In the genomic region with DNA sequence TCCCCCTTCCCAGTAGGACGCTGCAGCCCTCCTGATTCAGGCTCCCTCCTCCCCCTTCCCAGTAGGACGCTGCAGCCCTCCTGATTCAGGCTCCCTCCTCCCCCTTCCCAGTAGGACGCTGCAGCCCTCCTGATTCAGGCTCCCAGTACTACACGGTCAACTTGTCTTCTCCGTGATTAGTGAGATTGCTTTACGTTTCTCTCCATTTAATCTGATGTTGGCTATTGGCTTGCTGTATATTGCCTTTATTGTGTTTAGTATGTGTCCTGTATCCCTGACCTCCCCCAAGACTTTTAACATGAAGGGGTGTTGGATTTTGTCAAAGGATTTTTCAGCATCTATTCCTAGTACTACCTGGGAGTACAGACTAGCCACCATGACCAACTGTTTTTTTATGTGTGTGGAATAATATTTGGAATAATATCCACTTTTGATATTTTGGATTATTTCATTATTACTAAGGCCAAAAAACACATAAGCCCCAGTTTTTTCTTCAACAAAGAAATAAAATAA, we compare ENCODE assay signal across 8 mouse cellular contexts. TPM values are rescaled to one million over a fixed set of nuclear protein-coding genes. Genes with fewer than 3 reads are reported as not detected.
A peak's percentile ranks its signal among the peaks of the same experiment; 100 is the strongest.
DNase-seq lines count a peak whose midpoint lies in the region; ATAC-seq lines count a peak whose summit lies in the region.
"Not testable (repeated sequence)": the region's sequence is repeated elsewhere in the genome, so short reads cannot be mapped to it uniquely, and the experiment has no call there.

No protein-coding gene starts in this region.

- not testable (repeated sequence) for H3K36me3 ChIP-seq in forebrain, embryonic 10.5 days (replicated peaks); heart, embryonic 11.5 days (ENCODE audit: control insufficient read depth, insufficient read depth, low read length); hindbrain, embryonic 13.5 days; kidney, embryonic 14.5 days (ENCODE audit: control insufficient read depth, insufficient read depth, low read length); limb, embryonic 15.5 days; midbrain, embryonic 15.5 days (replicated peaks)

- H3K9me3 ChIP-seq in forebrain, embryonic 10.5 days; heart, embryonic 11.5 days (replicated peaks; ENCODE audit: control insufficient read depth, low read length); hindbrain, embryonic 13.5 days; kidney, embryonic 14.5 days (ENCODE audit: control insufficient read depth, low read length); limb, embryonic 15.5 days; midbrain, embryonic 15.5 days: not testable (repeated sequence)

- peak overlapping the region; percentile 62 for H3K4me2 ChIP-seq in heart, embryonic 11.5 days
- peak overlapping the region; percentile 55 for H3K4me2 ChIP-seq in hindbrain, embryonic 13.5 days
- H3K4me2 ChIP-seq in kidney, embryonic 14.5 days (replicated peaks; ENCODE audit: low read depth, low read length), result peak overlapping the region; percentile 37; the same call in 1 of the 2 replicates
- H3K4me2 ChIP-seq in limb, embryonic 15.5 days, result peak overlapping the region; percentile 41
- peak overlapping the region; percentile 59 for H3K4me2 ChIP-seq in midbrain, embryonic 15.5 days

- peak; percentile 12 for DNase-seq in brain, adult 2 months (ENCODE audit: low read depth, low spot score)
- DNase-seq in forebrain, embryonic 10.5 days (ENCODE audit: extremely low spot score, low spot score), result not testable (repeated sequence)
- DNase-seq in retina, embryonic 14.5 days (ENCODE audit: low spot score), result peak; percentile 29

- not testable (repeated sequence) for ATAC-seq in heart, embryonic 11.5 days (replicated peaks; ENCODE audit: insufficient number of reproducible peaks, low FRiP score, low TSS enrichment); limb, embryonic 15.5 days (ENCODE audit: insufficient number of reproducible peaks, low FRiP score, low TSS enrichment, low read depth)
- 0 out of 2 replicates have a peak, but pooled peaks have one; percentile 58 for ATAC-seq in hindbrain, embryonic 13.5 days (ENCODE audit: low FRiP score)
- peak; percentile 54; the same call in 1 of the 2 replicates for ATAC-seq in kidney, embryonic 14.5 days (ENCODE audit: low FRiP score, low TSS enrichment)
- ATAC-seq in midbrain, embryonic 15.5 days (replicated peaks), result peak; percentile 64; the same call in 1 of the 2 replicates

- 2% methylated on average over 4 of the region's 6 CpGs for WGBS in forebrain, embryonic 10.5 days
- 1% methylated on average over 4 of the region's 6 CpGs for WGBS in heart, embryonic 11.5 days (ENCODE audit: insufficient replicate concordance)
- under 1% methylated on average over 4 of the region's 6 CpGs for WGBS in hindbrain, embryonic 13.5 days
- under 1% methylated on average over 4 of the region's 6 CpGs for WGBS in kidney, embryonic 14.5 days
- 1% methylated on average over 4 of the region's 6 CpGs for WGBS in limb, embryonic 15.5 days
- WGBS in midbrain, embryonic 15.5 days, result 2% methylated on average over 5 of the region's 6 CpGs

- H3K9ac ChIP-seq in heart, embryonic 11.5 days (ENCODE audit: low read depth, low read length); hindbrain, embryonic 13.5 days; kidney, embryonic 14.5 days (ENCODE audit: low read depth, low read length); limb, embryonic 15.5 days; midbrain, embryonic 15.5 days: not testable (repeated sequence)

- H3K4me1 ChIP-seq in forebrain, embryonic 10.5 days, result peaks cover 11% of the 10 kb centered on the region
- H3K4me1 ChIP-seq in heart, embryonic 11.5 days (ENCODE audit: control insufficient read depth, insufficient read depth, low read length); hindbrain, embryonic 13.5 days (replicated peaks); kidney, embryonic 14.5 days (ENCODE audit: control insufficient read depth, insufficient read depth, low read length); limb, embryonic 15.5 days; midbrain, embryonic 15.5 days: not testable (repeated sequence)

- H3K27me3 ChIP-seq in forebrain, embryonic 10.5 days (ENCODE audit: poor library complexity, severe bottlenecking); heart, embryonic 11.5 days (ENCODE audit: control insufficient read depth, insufficient read depth, low read length); hindbrain, embryonic 13.5 days; kidney, embryonic 14.5 days (ENCODE audit: control insufficient read depth, insufficient read depth, low read length); limb, embryonic 15.5 days; midbrain, embryonic 15.5 days (replicated peaks): not testable (repeated sequence)

- H3K4me3 ChIP-seq in forebrain, embryonic 10.5 days, result peak overlapping the region; percentile 42; the same call in 1 of the 2 replicates
- not testable (repeated sequence) for H3K4me3 ChIP-seq in heart, embryonic 11.5 days (ENCODE audit: low read depth, low read length); kidney, embryonic 14.5 days (ENCODE audit: low read length); limb, embryonic 15.5 days
- peak overlapping the region; percentile 33; the same call in 1 of the 2 replicates for H3K4me3 ChIP-seq in hindbrain, embryonic 13.5 days
- H3K4me3 ChIP-seq in midbrain, embryonic 15.5 days, result peak overlapping the region; percentile 36; the same call in 1 of the 2 replicates

- H3K27ac ChIP-seq in forebrain, embryonic 10.5 days; heart, embryonic 11.5 days (ENCODE audit: low read depth, low read length); hindbrain, embryonic 13.5 days; kidney, embryonic 14.5 days (ENCODE audit: low read depth, low read length); limb, embryonic 15.5 days; midbrain, embryonic 15.5 days: not testable (repeated sequence)

RNA-seq across cellular contexts. Expression of a gene that starts 22.7 kb away (rescaled TPM):
- polyA plus RNA-seq in forebrain, embryonic 10.5 days (2016; fragmentation: Nextera tagmentation; extraction: Ambion mirVana), result 0.95 and 1.4 TPM in 2 replicates
- 1.5 and 1.6 TPM in 2 replicates for polyA plus RNA-seq in heart, embryonic 11.5 days (2014; fragmentation: Nextera tagmentation; extraction: Ambion mirVana)
- polyA plus RNA-seq in hindbrain, embryonic 13.5 days (2015; fragmentation: Nextera tagmentation; extraction: Ambion mirVana), result 0.23 and 0.87 TPM in 2 replicates
- polyA plus RNA-seq in kidney, embryonic 14.5 days (2014; fragmentation: Nextera tagmentation; extraction: Ambion mirVana), result 1.3 and 1.9 TPM in 2 replicates
- polyA plus RNA-seq in limb, embryonic 15.5 days (2015; fragmentation: Nextera tagmentation; extraction: Ambion mirVana), result 0.77 and 2.8 TPM in 2 replicates
- 0.44 and 0.82 TPM in 2 replicates for polyA plus RNA-seq in midbrain, embryonic 15.5 days (2015; fragmentation: Nextera tagmentation; extraction: Ambion mirVana)
